Mouse (Mus musculus): Measurements from ENCODE around the gene Prim2. TPM values are rescaled to one million over a fixed set of nuclear protein-coding genes. Genes with fewer than 3 reads are reported as not detected.

Gene Prim2
- polyA plus RNA-seq, 1 experiment from 2014 or later, result 32.2 TPM

GRCm38 (mm10) chr1:33563611-33564010, 106.0 kb downstream of the Prim2 start:
- H3K4me3 ChIP-seq, result no peak overlapping the region
- no peak overlapping the region for H3K4me2 ChIP-seq (replicated peaks)
- H3K9me3 ChIP-seq, result no peaks in the 10 kb centered on the region
- WGBS, result 92% methylated on average over 3 of the region's 3 CpGs
- no peaks in the 10 kb centered on the region for H3K4me1 ChIP-seq
- no peak overlapping the region for H3K9ac ChIP-seq
- no peak for ATAC-seq (ENCODE audit: low FRiP score, low read depth)
- H3K36me3 ChIP-seq, result no peaks in the 10 kb centered on the region
- no peaks in the 10 kb centered on the region for H3K27me3 ChIP-seq (replicated peaks)
- H3K27ac ChIP-seq, result no peak overlapping the region

GRCm38 (mm10) chr1:33556638-33557037, 113.0 kb downstream of the Prim2 start:
- no peak overlapping the region for H3K27ac ChIP-seq
- H3K9ac ChIP-seq, result no peak overlapping the region
- WGBS, result 90% methylated on average over 4 of the region's 4 CpGs
- ATAC-seq (ENCODE audit: low FRiP score, low read depth), result no peak
- H3K9me3 ChIP-seq, result no peaks in the 10 kb centered on the region
- H3K4me1 ChIP-seq, result no peaks in the 10 kb centered on the region
- no peak overlapping the region for H3K4me2 ChIP-seq (replicated peaks)
- no peaks in the 10 kb centered on the region for H3K27me3 ChIP-seq (replicated peaks)
- H3K36me3 ChIP-seq, result no peaks in the 10 kb centered on the region
- H3K4me3 ChIP-seq, result no peak overlapping the region

GRCm38 (mm10) chr1:33555626-33556025, 114.0 kb downstream of the Prim2 start:
- no peak overlapping the region for H3K4me2 ChIP-seq (replicated peaks)
- H3K9ac ChIP-seq, result no peak overlapping the region
- no peaks in the 10 kb centered on the region for H3K36me3 ChIP-seq
- H3K4me1 ChIP-seq, result no peaks in the 10 kb centered on the region
- H3K9me3 ChIP-seq, result no peaks in the 10 kb centered on the region
- no peak overlapping the region for H3K4me3 ChIP-seq
- WGBS, result 64% methylated on average over 2 of the region's 2 CpGs
- H3K27me3 ChIP-seq (replicated peaks), result no peaks in the 10 kb centered on the region
- ATAC-seq (ENCODE audit: low FRiP score, low read depth), result no peak
- no peak overlapping the region for H3K27ac ChIP-seq

- ATAC-seq (ENCODE audit: low FRiP score, low read depth), result no peak
- 94% methylated on average over 9 of the region's 9 CpGs for WGBS
These were observed 118.2 kb downstream of the Prim2 start for GRCm38 (mm10) chr1:33551350-33551749.

GRCm38 (mm10) chr1:33541708-33542107, 127.9 kb downstream of the Prim2 start:
- ATAC-seq (ENCODE audit: low FRiP score, low read depth), result no peak
- Histone ChIP-seq H3K27ac (no peak overlapping the region), H3K9me3 (no peaks in the 10 kb centered on the region), H3K4me2 (replicated peaks) (no peak overlapping the region), H3K36me3 (no peaks in the 10 kb centered on the region), H3K9ac (no peak overlapping the region), H3K27me3 (replicated peaks) (no peaks in the 10 kb centered on the region), H3K4me1 (no peaks in the 10 kb centered on the region), H3K4me3 (no peak overlapping the region)
- WGBS, result 92% methylated on average over 7 of the region's 7 CpGs

More at GRCm38 (mm10) chr1:33551350-33551749, 118.2 kb downstream of the Prim2 start:
- H3K9ac ChIP-seq, result no peak overlapping the region
- H3K9me3 ChIP-seq, result no peaks in the 10 kb centered on the region
- H3K27ac ChIP-seq, result no peak overlapping the region
- no peaks in the 10 kb centered on the region for H3K27me3 ChIP-seq (replicated peaks)
- no peak overlapping the region for H3K4me3 ChIP-seq
- H3K4me2 ChIP-seq (replicated peaks), result no peak overlapping the region
- H3K36me3 ChIP-seq, result no peaks in the 10 kb centered on the region
- no peaks in the 10 kb centered on the region for H3K4me1 ChIP-seq

GRCm38 (mm10) chr1:33537948-33538347, 131.6 kb downstream of the Prim2 start:
- no peak overlapping the region for H3K9ac ChIP-seq
- H3K27ac ChIP-seq, result no peak overlapping the region
- no peaks in the 10 kb centered on the region for H3K4me1 ChIP-seq
- H3K36me3 ChIP-seq, result no peaks in the 10 kb centered on the region; the same call in 1 of the 2 replicates
- no peak for ATAC-seq (ENCODE audit: low FRiP score, low read depth)
- no peaks in the 10 kb centered on the region for H3K9me3 ChIP-seq
- no peak overlapping the region for H3K4me3 ChIP-seq
- no peak overlapping the region for H3K4me2 ChIP-seq (replicated peaks)
- no peaks in the 10 kb centered on the region for H3K27me3 ChIP-seq (replicated peaks)

GRCm38 (mm10) chr1:33536272-33537004, 133.2 kb downstream of the Prim2 start:
- no peak overlapping the region for H3K9ac ChIP-seq
- no peaks in the 10 kb centered on the region for H3K27me3 ChIP-seq (replicated peaks)
- WGBS, result 98% methylated on average over 4 of the region's 4 CpGs
- no peak overlapping the region for H3K27ac ChIP-seq
- H3K4me3 ChIP-seq, result no peak overlapping the region
- no peak overlapping the region for H3K4me2 ChIP-seq (replicated peaks)
- H3K4me1 ChIP-seq, result peaks cover 5% of the 10 kb centered on the region
- ATAC-seq (ENCODE audit: low FRiP score, low read depth), result no peak
- no peaks in the 10 kb centered on the region; the same call in 1 of the 2 replicates for H3K36me3 ChIP-seq
- H3K9me3 ChIP-seq, result no peaks in the 10 kb centered on the region

GRCm38 (mm10) chr1:33535140-33535686, 134.4 kb downstream of the Prim2 start:
- Histone ChIP-seq H3K27ac (no peak overlapping the region), H3K4me1 (peaks cover 10% of the 10 kb centered on the region), H3K4me3 (no peak overlapping the region), H3K9me3 (no peaks in the 10 kb centered on the region), H3K9ac (no peak overlapping the region), H3K4me2 (replicated peaks) (no peak overlapping the region), H3K36me3 (no peaks in the 10 kb centered on the region; the same call in 1 of the 2 replicates), H3K27me3 (replicated peaks) (no peaks in the 10 kb centered on the region)
- WGBS, result 92% methylated on average over 2 of the region's 2 CpGs
- ATAC-seq (ENCODE audit: low FRiP score, low read depth), result no peak

- WGBS, result 79% methylated on average over 3 of the region's 3 CpGs
- no peak for ATAC-seq (ENCODE audit: low FRiP score, low read depth)
These were observed 137.7 kb downstream of the Prim2 start for GRCm38 (mm10) chr1:33531860-33532259.

GRCm38 (mm10) chr1:33531097-33531856, 138.3 kb downstream of the Prim2 start:
- H3K9ac ChIP-seq, result no peak overlapping the region
- no peak overlapping the region for H3K4me3 ChIP-seq
- H3K4me2 ChIP-seq (replicated peaks), result no peak overlapping the region
- no peaks in the 10 kb centered on the region for H3K36me3 ChIP-seq
- no peaks in the 10 kb centered on the region for H3K27me3 ChIP-seq (replicated peaks)
- no peak overlapping the region for H3K27ac ChIP-seq
- peak; percentile 83 for ATAC-seq (ENCODE audit: low FRiP score, low read depth)
- peaks cover 10% of the 10 kb centered on the region for H3K4me1 ChIP-seq
- WGBS, result 61% methylated on average over 5 of the region's 5 CpGs
- H3K9me3 ChIP-seq, result no peaks in the 10 kb centered on the region

More at GRCm38 (mm10) chr1:33531860-33532259, 137.7 kb downstream of the Prim2 start:
- Histone ChIP-seq H3K9me3 (no peaks in the 10 kb centered on the region), H3K4me1 (peaks cover 10% of the 10 kb centered on the region), H3K27me3 (replicated peaks) (no peaks in the 10 kb centered on the region), H3K27ac (no peak overlapping the region), H3K36me3 (no peaks in the 10 kb centered on the region; the same call in 1 of the 2 replicates), H3K4me2 (replicated peaks) (no peak overlapping the region), H3K4me3 (no peak overlapping the region), H3K9ac (no peak overlapping the region)

- Histone ChIP-seq H3K27me3 (replicated peaks) (no peaks in the 10 kb centered on the region), H3K27ac (no peak overlapping the region), H3K36me3 (no peaks in the 10 kb centered on the region), H3K4me2 (replicated peaks) (no peak overlapping the region), H3K9me3 (no peaks in the 10 kb centered on the region), H3K4me1 (peaks cover 10% of the 10 kb centered on the region), H3K9ac (no peak overlapping the region), H3K4me3 (no peak overlapping the region)
- no peak for ATAC-seq (ENCODE audit: low FRiP score, low read depth)
- 96% methylated on average over 2 of the region's 2 CpGs for WGBS
These were observed 139.1 kb downstream of the Prim2 start for GRCm38 (mm10) chr1:33530491-33530890.

GRCm38 (mm10) chr1:33529543-33530232, 139.9 kb downstream of the Prim2 start:
- H3K4me3 ChIP-seq, result no peak overlapping the region
- H3K27ac ChIP-seq, result no peak overlapping the region
- H3K27me3 ChIP-seq (replicated peaks), result no peaks in the 10 kb centered on the region
- H3K4me2 ChIP-seq (replicated peaks), result no peak overlapping the region
- WGBS, result 84% methylated on average over 8 of the region's 8 CpGs
- no peak for ATAC-seq (ENCODE audit: low FRiP score, low read depth)
- H3K36me3 ChIP-seq, result no peaks in the 10 kb centered on the region
- no peaks in the 10 kb centered on the region for H3K9me3 ChIP-seq
- H3K4me1 ChIP-seq, result peaks cover 10% of the 10 kb centered on the region
- no peak overlapping the region for H3K9ac ChIP-seq
